Mouse (Mus musculus) testis, adult 2 months (tissue): Measurements from ENCODE around the gene Krt82.

Experiments
- CTCF ChIP-seq: fragments of 200-500 bp; IDR thresholded peaks from 2 replicates; pipeline ENCODE4 v1.5.1; 2012; ENCODE audit warnings: low read depth, mild to moderate bottlenecking, inconsistent platforms, low read length, moderate library complexity; ENCODE audit not compliant: control insufficient read depth, insufficient read depth, insufficient replicate concordance
- POLR2A ChIP-seq: fragments of 200-500 bp; IDR thresholded peaks from 2 replicates; pipeline ENCODE4 v1.6.1; 2012; ENCODE audit warnings: low read depth, mild to moderate bottlenecking, inconsistent platforms, low read length, moderate library complexity; ENCODE audit not compliant: control insufficient read depth

- TF ChIP-seq POLR2A (no peak), CTCF (no peak)
These were observed 2.7 kb upstream of the Krt82 start for GRCm38 (mm10) chr15:101553169-101553568.
